Mouse (Mus musculus) lung, embryonic 16.5 days (tissue): ENCODE results near the gene Cuedc2. TPM values are rescaled to one million over a fixed set of nuclear protein-coding genes. Genes with fewer than 3 reads are reported as not detected.

Experiments
- ATAC-seq: fragments of 200-750 bp; cut with Nextera tagmentation; 2 replicates; pipeline ENCODE4 v1.8.0; 2017; ENCODE audit warnings: low read depth, mild to moderate bottlenecking, moderate library complexity
- H3K27ac ChIP-seq: fragments of 300-500 bp; sonication (generic); 2 replicates; pipeline ENCODE4 v1.5.1; 2014; ENCODE audit warnings: mild to moderate bottlenecking, control low read depth, low read length
- H3K27me3 ChIP-seq: fragments of 300-500 bp; sonication (generic); 2 replicates; pipeline ENCODE4 v1.6.1; 2014; ENCODE audit warnings: low read depth, low read length, mixed read lengths; ENCODE audit not compliant: control insufficient read depth, insufficient read depth
- H3K36me3 ChIP-seq: fragments of 300-500 bp; sonication (generic); 2 replicates; pipeline ENCODE4 v1.6.1; 2014; ENCODE audit warnings: low read length; ENCODE audit not compliant: control insufficient read depth, insufficient read depth
- H3K4me1 ChIP-seq: fragments of 300-500 bp; sonication (generic); replicated peaks from 2 replicates; pipeline ENCODE4 v1.6.1; 2014; ENCODE audit warnings: low read length, mixed read lengths; ENCODE audit not compliant: control insufficient read depth, insufficient read depth
- H3K4me2 ChIP-seq: fragments of 300-500 bp; sonication (generic); 2 replicates; pipeline ENCODE4 v1.6.1; 2014; ENCODE audit warnings: low read depth, low read length, control low read depth
- H3K4me3 ChIP-seq: fragments of 300-500 bp; sonication (generic); 2 replicates; pipeline ENCODE4 v1.5.1; 2014; ENCODE audit warnings: mild to moderate bottlenecking, low read length, control low read depth
- H3K9ac ChIP-seq: fragments of 300-500 bp; sonication (generic); 2 replicates; pipeline ENCODE4 v1.6.1; 2014; ENCODE audit warnings: low read length, control low read depth
- H3K9me3 ChIP-seq: fragments of 300-500 bp; sonication (generic); 2 replicates; pipeline ENCODE4 v1.6.1; 2016; ENCODE audit warnings: low read length; ENCODE audit not compliant: control insufficient read depth
- WGBS: fragments of 180-500 bp; shearing (Covaris S2); extraction: QIAGEN DNeasy Blood & Tissue Kit; methylation state at CpG from one replicate; pipeline ENCODE4 v1.1.7; 2014; 5-methylcytosine and 5-hydroxymethylcytosine counted together
- polyA plus RNA-seq: library from polyadenylated mRNA; unstranded; fragments of >200 nt; fragmentation: Nextera tagmentation; extraction: Ambion mirVana; gene quantifications from 2 replicates; pipeline ENCODE4 v1.2.1, GENCODE M21; 2015

Gene Cuedc2
- polyA plus RNA-seq, 1 experiment from 2014 or later: 144 TPM

- Histone ChIP-seq H3K27me3 (peaks cover 10% of the 10 kb centered on the region), H3K36me3 (no peaks in the 10 kb centered on the region), H3K4me3 (no peak overlapping the region), H3K4me2 (no peak overlapping the region), H3K9ac (no peak overlapping the region), H3K27ac (no peak overlapping the region), H3K4me1 (peaks cover 14% of the 10 kb centered on the region; the same call in 1 of the 2 replicates), H3K9me3 (no peaks in the 10 kb centered on the region)
- ATAC-seq: no peak
- 75% methylated on average over 8 of the region's 8 CpGs for WGBS
Measured at GRCm38 (mm10) chr19:46362104-46362503, 23.6 kb upstream of the Cuedc2 start.

GRCm38 (mm10) chr19:46358381-46358780, 19.9 kb upstream of the Cuedc2 start:
- 50% methylated on average over 4 of the region's 4 CpGs for WGBS
- ATAC-seq: no peak
- Histone ChIP-seq H3K4me1 (peaks cover 15% of the 10 kb centered on the region; the same call in 1 of the 2 replicates), H3K9me3 (no peaks in the 10 kb centered on the region), H3K36me3 (no peaks in the 10 kb centered on the region), H3K27me3 (peaks cover 11% of the 10 kb centered on the region), H3K4me2 (peak overlapping the region; percentile 83), H3K27ac (peak overlapping the region; percentile 73), H3K9ac (no peak overlapping the region), H3K4me3 (no peak overlapping the region)

- no peaks in the 10 kb centered on the region for H3K36me3 ChIP-seq
- peak overlapping the region; percentile 83 for H3K4me2 ChIP-seq
- 11% methylated on average over 25 of the region's 25 CpGs for WGBS
- H3K9ac ChIP-seq: peak overlapping the region; percentile 73
- H3K4me1 ChIP-seq: peaks cover 15% of the 10 kb centered on the region; the same call in 1 of the 2 replicates
- no peaks in the 10 kb centered on the region for H3K9me3 ChIP-seq
- H3K4me3 ChIP-seq: peak overlapping the region; percentile 61
- peak; percentile 76 for ATAC-seq
- H3K27me3 ChIP-seq: peaks cover 11% of the 10 kb centered on the region
- H3K27ac ChIP-seq: peak overlapping the region; percentile 73
Measured at GRCm38 (mm10) chr19:46357344-46358280, 19.1 kb upstream of the Cuedc2 start.

GRCm38 (mm10) chr19:46356701-46357138, 18.2 kb upstream of the Cuedc2 start:
- Histone ChIP-seq H3K9ac (peak overlapping the region; percentile 73), H3K4me2 (peak overlapping the region; percentile 83), H3K4me3 (peak overlapping the region; percentile 61), H3K4me1 (peaks cover 15% of the 10 kb centered on the region; the same call in 1 of the 2 replicates), H3K27ac (peak overlapping the region; percentile 66), H3K36me3 (no peaks in the 10 kb centered on the region), H3K9me3 (no peaks in the 10 kb centered on the region), H3K27me3 (peaks cover 11% of the 10 kb centered on the region)
- ATAC-seq: peak; percentile 88
- under 1% methylated on average over 29 of the region's 29 CpGs for WGBS

GRCm38 (mm10) chr19:46350168-46350932, 11.8 kb upstream of the Cuedc2 start, which contains the start of gene 2310034G01Rik:
TSS of gene 2310034G01Rik (minus strand) at chr19:46350302.
- H3K9me3 ChIP-seq: no peaks in the 10 kb centered on the region
- H3K4me3 ChIP-seq: peak within 1 kb of the TSS; percentile 72
- H3K4me2 ChIP-seq: peak within 1 kb of the TSS; percentile 97
- H3K36me3 ChIP-seq: no peaks in the 10 kb centered on the region
- no peak for ATAC-seq
- no peaks in the 10 kb centered on the region for H3K27me3 ChIP-seq
- 55% methylated on average over 10 of the region's 10 CpGs for WGBS
- H3K27ac ChIP-seq: peak within 1 kb of the TSS; percentile 81
- peak within 1 kb of the TSS; percentile 86 for H3K9ac ChIP-seq
- H3K4me1 ChIP-seq: peaks cover 15% of the 10 kb centered on the region

GRCm38 (mm10) chr19:46349550-46349949, 11.0 kb upstream of the Cuedc2 start:
- peak overlapping the region; percentile 72 for H3K4me3 ChIP-seq
- peak overlapping the region; percentile 81 for H3K27ac ChIP-seq
- peak overlapping the region; percentile 86 for H3K9ac ChIP-seq
- 23% methylated on average over 6 of the region's 6 CpGs for WGBS
- no peaks in the 10 kb centered on the region for H3K36me3 ChIP-seq
- peak; percentile 21; the same call in 1 of the 2 replicates for ATAC-seq
- H3K4me2 ChIP-seq: peak overlapping the region; percentile 97
- H3K27me3 ChIP-seq: no peaks in the 10 kb centered on the region
- no peaks in the 10 kb centered on the region for H3K9me3 ChIP-seq
- H3K4me1 ChIP-seq: peaks cover 15% of the 10 kb centered on the region

- Histone ChIP-seq H3K27me3 (0 out of 2 replicates have a peak, but pooled peaks cover 2% of the 10 kb centered on the region), H3K9me3 (no peaks in the 10 kb centered on the region), H3K4me1 (peaks cover 15% of the 10 kb centered on the region), H3K27ac (peak overlapping the region; percentile 81), H3K9ac (peak overlapping the region; percentile 86), H3K4me3 (peak overlapping the region; percentile 72), H3K4me2 (peak overlapping the region; percentile 97), H3K36me3 (no peaks in the 10 kb centered on the region)
- WGBS: under 1% methylated on average over 78 of the region's 78 CpGs
- ATAC-seq: peak; percentile 87
Measured at GRCm38 (mm10) chr19:46348761-46349458, 10.4 kb upstream of the Cuedc2 start.

- peak overlapping the region; percentile 97 for H3K4me2 ChIP-seq
- H3K9ac ChIP-seq: peak overlapping the region; percentile 86
- peak overlapping the region; percentile 81 for H3K27ac ChIP-seq
- peak overlapping the region; percentile 72 for H3K4me3 ChIP-seq
- ATAC-seq: peak; percentile 18
- H3K9me3 ChIP-seq: no peaks in the 10 kb centered on the region
- H3K4me1 ChIP-seq: peaks cover 15% of the 10 kb centered on the region
- 27% methylated on average over 14 of the region's 14 CpGs for WGBS
- H3K27me3 ChIP-seq: peaks cover 4% of the 10 kb centered on the region; the same call in 1 of the 2 replicates
- H3K36me3 ChIP-seq: no peaks in the 10 kb centered on the region
Measured at GRCm38 (mm10) chr19:46347936-46348668, 9.6 kb upstream of the Cuedc2 start.
